Mouse (Mus musculus) layer of hippocampus, adult 8-10 months (tissue): Measurements from ENCODE around the gene Ptges3. TPM values are rescaled to one million over a fixed set of nuclear protein-coding genes. Genes with fewer than 3 reads are reported as not detected.
A peak's percentile ranks its signal among the peaks of the same experiment; 100 is the strongest.
"Not testable (repeated sequence)": the region's sequence is repeated elsewhere in the genome, so short reads cannot be mapped to it uniquely, and the experiment has no call there.

Experiments
- DNase-seq, 2 experiments: peaks; one replicate each; pipeline ENCODE4 v3.0.0; 2022; ENCODE audit warnings: low spot score in 2 of 2
- total RNA-seq, 4 experiments: library from RNA; stranded (reverse); gene quantifications; 2 replicates each; pipeline ENCODE4 v1.2.4; 2022

Gene Ptges3
- total RNA-seq, result 100 to 1,000 TPM; 128 to 136 (median 133) TPM

DNA sequence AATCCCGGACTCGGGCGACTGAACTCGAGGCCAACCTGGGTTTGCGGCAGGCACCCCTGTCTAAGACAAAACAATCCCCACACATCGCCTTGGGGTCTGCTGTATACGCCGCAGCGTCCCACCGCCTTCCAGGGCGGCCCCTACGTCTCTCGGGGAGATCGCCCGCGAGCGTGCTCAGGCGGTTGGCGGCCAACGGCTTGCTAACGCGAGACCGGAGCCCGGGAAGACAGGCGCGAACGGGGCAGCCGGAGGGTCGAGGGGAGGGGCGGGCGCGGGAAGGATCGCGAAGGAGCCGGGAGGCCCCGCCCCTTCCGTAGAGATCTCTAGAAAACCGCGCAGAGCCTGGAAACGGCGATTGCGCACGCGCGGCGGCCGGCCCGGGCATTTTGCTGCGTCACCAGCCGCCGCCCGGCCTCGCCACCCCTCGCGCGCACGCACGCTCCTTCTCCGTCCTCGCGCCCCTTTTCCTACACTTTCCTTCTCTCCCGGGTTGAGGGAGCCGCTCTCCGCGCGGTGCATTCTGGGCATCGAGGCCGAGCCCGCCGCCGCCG is at the start of gene Ptges3:
Gene Ptges3, plus strand, starts transcription at position 354 of the 551 bp plus-strand sequence.
- peak; percentile 90 to 96 for DNase-seq

DNA sequence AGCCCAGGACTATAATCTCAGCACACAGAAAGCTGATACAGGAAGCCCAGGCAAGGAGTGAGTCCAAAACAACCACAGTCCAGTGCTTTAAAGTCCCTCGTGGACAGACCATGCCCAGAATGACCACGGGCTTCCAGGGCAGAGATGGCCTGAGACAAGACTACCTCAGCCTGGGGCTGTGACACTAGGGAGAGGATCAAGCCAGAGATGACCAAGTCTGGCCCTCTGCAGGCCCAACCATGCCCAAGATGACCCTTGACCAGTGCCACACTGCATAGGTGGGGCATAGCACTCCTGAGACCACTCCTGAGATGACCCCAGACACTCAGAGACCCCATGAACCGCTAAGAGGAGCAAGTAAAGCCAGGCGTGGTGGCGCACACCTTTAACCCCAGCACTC is 49.0 kb upstream of the Ptges3 start:
- DNase-seq, result no peak

DNA sequence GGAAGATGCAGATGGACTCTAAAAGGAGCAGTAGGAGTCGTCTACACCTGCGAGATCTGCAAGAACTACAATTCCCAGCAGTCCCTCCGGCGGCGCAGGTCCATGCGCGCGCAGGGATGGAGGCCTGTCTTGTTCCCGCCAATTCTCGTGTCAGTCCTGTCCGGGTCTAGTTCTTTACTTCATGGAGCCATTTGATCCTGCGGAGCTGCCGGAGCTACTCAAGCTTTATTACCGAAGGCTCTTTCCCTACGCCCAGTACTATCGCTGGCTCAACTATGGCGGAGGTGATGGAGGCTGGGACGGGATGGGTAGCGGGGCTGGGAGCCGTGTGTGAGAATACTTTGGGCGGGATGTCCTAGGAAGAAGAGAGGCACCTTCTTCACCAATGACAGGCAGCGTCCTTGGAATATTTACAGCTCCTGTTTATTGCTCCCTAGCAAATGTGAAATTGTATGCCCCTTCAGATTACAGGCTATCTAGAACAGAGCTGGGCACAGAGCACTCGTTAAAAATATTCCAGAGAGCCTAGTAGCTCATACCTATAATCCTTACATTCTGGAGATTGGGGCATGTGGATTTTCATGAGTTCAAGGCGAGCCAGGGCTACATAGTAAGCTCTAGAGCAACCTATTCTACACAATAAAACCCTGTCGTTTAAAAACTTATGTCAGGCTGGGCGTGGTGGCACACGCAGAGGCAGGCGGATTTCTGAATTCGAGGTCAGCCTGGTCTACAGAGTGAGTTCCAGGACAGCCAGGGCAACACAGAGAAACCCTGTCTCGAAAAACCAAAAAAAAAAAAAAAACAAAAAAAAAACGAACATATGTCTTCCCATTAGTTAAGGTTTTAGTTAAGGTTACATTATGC is 43.5 kb upstream of the Ptges3 start, which contains the start of gene Prim1:
Gene Prim1, plus strand, starts transcription at position 101 of the 867 bp plus-strand sequence.
- peak; percentile 66 to 70 for DNase-seq

DNA sequence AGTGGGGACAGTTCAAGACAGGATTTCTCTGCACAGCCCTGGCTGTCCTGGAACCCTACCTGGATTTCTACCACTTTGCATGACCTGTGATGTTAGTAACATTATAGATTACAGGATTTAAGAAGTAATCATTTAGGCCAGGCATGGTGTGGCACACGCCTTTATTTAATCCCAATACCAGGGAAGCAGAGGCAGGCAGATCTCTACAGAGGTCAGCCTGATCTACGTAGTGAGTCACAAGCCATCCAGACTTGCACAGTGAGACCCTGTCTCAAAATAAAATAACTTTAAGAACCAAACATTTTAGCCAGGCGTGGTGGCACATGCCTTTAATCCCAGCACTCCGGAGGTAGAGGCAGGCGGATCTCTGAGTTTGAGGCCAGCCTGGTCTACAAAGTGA is 36.6 kb upstream of the Ptges3 start:
- no peak for DNase-seq

DNA sequence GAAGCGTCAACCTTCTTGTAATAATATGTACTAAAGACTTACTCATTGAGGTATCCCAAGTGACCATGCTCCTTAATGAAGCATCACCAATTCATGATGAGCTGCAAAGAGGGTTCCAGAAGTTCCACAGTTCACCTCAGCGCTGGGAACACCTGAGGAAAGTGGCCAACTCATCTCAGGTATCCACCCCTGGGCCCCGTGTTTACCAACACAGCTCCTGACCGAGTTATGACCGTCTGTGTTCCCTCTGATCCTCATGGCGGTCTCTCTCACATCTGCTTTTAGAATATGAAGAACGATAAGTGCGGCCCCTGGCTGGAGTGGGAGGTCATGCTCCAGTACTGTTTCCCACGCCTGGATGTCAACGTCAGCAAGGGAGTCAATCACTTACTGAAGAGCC is 35.3 kb upstream of the Ptges3 start:
- no peak for DNase-seq

DNA sequence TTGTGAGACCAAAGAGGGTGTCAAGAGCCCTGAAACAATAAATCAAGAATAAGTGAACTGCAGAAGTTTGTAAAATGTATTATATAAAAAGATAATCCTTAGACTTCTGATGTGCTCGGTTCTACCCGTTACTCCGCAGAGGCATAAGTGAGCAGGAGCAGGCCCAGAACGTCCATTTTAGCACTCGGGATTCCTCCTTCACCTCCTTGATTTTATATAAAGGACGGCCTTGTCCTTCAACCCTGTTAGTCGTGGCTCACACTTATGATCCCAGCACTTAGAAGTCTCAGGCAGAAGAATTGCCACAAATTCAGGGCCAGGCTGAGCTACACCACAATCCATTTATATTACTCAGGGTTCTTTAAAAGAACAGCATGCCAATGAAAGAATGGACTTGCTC is 28.8 kb upstream of the Ptges3 start:
- DNase-seq, result no peak

DNA sequence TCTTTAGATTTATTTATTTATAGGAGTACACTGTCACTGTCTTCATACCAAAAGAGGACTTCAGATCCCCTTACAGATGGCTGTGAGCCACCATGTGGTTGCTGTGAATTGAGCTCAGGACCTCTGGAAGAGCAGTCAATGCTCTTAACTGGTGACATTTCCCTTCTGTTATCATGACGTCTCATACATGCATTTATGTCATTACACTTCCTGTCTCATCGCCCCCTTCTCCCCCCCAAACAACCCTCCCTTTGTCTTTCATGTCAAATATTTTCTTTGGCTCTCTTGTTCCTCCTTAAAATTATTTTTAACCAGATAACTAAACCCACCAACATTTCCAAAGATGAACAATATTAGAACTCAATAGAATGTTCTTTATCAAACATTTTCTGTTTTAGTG is 27.9 kb upstream of the Ptges3 start:
- DNase-seq, result no peak

DNA sequence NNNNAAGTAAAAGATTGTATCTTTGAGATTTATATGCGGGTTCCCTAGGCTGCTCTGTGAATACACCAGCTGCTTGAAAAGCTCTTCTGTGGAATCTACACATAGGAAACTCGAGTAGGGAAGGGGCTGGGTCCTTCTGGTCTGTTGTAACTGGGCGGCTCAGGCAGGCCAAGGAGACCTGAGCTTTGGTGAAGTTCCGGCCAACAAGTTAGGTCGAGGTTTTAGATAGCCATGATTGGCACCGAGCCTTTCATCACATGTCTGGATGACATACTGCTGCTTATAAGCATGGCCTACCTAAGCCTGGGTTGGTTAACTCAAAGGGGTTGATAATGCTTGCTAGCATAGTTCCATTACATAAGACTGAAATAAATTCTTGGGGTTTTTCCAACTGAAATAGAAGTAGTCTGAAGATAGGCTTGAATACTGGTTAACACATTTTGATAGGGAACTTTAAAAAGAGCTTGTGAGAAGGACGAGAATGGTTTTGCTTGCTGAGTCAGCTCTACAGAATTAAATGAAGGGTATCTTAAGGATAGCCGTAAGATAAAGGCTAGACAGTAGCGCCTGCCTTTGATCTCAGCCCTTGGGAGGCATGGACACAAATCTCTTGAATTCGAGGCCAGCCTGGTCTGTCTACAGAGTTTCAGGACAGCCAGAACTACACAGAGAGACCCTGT is 21.9 kb upstream of the Ptges3 start:
- no peak for DNase-seq

DNA sequence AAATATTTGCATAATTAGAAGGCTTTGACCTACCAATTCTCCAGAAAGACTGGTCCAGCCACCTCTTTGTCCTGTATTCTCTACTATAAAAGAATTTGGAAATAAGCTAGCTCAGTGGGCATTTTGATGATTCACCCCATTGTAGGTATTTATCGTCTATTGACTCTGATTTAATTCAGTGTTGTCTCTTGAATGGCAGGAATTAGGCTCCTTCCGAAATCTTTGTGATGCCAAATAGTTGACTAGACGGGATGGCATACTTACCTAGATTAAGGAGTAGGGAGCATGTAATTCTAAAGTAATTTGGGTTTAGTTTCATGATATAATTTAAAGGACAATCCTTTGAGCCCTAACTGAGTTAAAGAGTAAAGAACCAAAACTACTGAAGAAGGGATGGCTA is 20.8 kb upstream of the Ptges3 start:
- DNase-seq, result no peak

DNA sequence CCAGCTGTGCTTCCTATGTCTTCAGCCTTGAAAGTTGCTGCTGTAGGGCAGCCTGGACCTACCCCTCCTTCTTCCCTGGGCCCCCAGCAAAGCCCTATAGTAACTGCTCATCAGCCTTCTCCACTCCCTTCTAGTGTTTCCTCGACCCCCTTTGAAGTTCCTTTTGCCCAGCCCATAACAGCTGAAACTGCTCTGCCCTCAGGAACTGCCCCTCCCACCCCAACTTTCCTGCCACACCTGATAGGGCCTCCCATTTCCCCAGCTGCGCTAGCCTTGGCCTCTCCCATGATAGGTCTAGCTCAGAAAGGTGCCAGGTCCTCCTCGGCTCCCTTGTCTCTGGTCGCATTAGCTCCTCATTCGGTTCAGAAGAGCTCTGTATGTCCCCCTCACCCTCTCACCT is 19.6 kb upstream of the Ptges3 start:
- DNase-seq, result no peak

DNA sequence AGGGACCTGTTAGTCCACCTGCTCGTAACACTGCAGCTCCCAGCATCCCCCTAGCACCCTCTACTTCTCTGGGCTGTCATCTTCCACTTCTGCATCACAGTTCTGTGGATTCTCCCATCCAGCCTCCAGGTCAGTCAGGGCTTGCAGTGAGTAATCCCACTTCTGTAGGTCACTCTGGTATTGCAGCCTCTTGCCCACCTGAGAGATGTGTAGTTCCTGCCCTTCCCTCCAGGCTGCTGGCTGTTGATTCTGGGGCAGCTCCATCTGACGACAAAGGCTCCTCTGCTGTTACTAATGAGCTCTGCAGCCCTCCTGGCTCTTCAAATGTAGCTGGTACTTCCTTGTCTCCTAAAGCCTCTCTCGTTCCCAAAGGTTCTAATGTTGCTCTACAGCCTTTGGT is 18.9 kb upstream of the Ptges3 start:
- no peak for DNase-seq

DNA sequence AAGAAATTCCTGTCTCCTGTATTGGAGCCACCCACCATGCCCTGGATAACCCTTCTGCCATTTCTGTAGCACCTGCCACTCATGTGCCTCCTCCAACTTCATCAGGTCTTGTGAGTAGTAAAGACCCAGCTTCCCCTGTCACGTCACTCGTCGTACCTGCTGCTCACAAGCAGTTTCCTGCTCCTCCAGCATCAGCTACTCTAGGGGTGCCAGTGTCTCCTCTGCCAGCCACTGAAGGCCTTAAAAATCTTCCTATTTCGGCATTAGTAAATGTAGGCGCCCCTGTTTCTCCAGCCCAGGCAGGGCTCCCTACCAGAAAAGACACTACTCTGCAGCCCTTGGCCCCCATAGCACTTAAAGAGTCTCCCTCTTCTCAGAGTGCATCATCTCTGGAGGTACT is 18.5 kb upstream of the Ptges3 start:
- no peak for DNase-seq

DNA sequence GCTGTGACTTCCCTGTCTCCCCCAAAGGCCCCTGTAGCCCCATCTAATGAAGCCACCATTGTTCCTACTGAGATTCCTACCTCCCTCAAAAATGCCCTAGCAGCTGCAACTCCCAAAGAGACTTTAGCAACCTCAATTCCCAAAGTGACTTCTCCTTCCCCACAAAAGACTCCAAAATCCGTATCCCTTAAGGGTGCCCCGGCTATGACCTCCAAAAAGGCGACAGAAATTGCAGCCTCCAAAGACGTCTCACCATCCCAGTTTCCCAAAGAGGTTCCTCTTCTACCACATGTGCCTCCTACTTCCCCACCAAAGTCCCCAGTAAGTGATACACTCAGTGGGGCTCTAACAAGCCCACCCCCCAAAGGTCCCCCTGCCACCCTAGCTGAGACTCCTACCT is 17.1 kb upstream of the Ptges3 start:
- no peak for DNase-seq

DNA sequence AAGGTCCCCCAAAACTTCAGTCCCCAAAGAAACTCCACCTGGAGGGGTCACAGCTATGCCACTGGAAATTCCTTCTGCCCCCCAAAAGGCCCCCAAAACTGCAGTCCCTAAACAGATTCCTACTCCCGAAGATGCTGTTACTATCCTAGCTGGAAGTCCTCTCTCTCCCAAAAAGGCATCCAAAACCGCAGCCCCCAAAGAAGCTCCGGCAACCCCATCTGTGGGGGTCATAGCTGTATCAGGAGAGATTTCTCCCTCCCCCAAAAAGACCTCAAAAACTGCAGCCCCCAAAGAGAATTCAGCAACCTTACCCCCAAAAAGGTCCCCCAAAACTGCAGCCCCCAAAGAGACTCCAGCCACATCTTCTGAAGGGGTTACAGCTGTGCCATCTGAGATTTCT is 16.3 kb upstream of the Ptges3 start:
- DNase-seq, result no peak

DNA sequence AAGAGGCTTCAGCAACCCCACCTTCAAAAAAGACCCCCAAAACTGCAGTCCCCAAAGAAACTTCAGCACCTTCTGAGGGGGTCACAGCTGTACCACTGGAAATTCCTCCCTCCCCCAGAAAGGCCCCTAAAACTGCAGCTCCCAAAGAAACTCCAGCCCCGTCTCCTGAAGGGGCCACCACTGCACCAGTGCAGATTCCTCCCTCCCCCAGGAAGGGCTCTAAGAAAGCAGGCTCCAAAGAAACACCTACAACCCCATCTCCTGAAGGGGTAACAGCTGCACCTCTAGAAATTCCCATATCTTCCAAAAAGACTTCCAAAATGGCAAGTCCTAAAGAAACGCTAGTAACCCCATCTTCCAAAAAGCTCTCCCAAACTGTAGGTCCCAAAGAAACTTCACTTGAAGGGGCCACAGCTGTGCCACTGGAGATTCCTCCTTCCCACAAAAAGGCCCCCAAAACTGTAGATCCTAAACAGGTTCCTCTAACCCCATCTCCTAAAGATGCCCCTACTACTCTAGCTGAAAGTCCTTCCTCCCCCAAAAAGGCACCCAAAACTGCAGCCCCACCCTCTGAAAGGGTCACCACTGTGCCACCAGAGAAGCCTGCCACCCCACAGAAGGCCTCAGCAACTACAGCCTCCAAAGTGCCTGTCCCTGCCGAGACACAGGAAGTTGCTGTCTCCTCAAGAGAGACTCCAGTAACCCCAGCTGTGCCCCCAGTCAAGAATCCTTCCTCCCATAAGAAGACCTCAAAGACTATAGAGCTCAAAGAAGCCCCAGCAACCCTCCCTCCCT is 15.5 kb upstream of the Ptges3 start:
- no peak for DNase-seq

DNA sequence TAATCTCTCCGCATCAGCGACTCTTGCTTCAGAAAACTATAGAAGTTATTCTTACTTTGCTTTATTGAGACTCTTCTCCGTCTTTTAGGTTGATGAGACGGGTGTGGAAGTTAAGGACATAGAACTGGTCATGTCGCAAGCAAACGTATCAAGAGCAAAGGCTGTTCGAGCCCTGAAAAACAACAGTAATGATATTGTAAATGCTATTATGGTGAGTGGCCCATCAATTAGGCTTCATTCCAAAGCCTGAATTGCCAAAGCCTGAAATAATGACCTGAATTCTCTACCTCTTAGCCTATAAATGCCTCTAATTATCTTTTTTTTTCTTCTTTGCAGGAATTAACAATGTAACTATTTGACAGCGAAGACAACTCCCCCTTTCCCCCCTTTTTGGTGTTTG is 10.6 kb upstream of the Ptges3 start:
- DNase-seq, result no peak

DNA sequence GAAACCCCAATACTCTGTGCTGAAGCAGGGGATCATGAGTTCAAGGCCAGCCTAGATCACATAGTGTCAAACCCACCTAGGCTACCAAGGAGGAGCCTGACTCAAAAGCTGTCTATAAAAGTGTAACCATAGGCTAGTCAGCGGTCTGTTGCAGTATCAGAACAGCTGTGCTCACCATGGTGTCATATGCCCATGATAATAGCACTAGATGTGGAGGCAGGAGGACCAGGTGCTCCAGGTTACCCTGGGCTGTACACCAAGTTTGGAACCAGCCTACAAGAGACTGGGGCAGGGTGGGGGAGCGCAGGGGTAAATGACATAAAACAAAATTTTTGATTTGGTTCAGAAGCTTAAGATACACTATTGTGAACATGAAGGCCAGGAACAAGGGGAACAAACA is 9.0 kb upstream of the Ptges3 start:
- no peak for DNase-seq

DNA sequence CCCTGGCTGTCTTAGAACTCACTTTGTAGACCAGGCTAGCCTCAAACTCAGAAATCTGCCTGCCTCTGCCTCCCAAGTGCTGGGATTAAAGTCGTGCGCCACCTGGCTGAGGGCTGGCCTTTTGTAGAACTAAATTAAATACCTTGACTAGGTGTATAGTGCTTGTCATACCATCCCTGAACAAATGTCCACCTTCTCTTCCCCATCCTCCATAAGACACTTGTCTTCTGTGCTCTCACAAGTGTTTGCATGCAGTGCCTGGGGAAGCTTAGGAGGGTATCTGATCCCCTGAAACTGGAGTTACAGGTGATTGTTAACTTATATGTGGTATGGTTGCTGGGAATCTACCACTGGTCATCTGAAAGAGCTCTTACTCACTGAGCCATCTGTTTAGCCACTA is 8.4 kb upstream of the Ptges3 start:
- DNase-seq, result no peak

DNA sequence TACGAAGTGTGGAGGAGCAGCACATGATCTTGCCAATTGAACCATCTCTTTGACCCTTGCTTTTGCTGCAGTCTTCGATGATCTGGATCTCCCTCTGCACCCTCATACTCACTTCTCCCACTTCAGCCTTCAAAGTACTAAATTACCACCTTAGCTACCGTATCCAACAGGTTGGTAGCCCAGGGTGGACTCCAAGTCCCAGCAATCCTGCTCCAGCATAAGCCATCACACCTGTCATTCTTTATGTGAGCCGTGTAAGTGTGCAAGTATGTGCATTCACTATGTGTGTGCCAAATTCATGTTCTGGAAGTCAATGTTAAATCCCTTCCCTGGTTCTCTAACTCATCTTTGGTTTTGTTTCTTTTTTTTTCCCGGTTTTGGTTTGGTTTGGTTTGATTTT is 7.2 kb upstream of the Ptges3 start:
- DNase-seq, result no peak

DNA sequence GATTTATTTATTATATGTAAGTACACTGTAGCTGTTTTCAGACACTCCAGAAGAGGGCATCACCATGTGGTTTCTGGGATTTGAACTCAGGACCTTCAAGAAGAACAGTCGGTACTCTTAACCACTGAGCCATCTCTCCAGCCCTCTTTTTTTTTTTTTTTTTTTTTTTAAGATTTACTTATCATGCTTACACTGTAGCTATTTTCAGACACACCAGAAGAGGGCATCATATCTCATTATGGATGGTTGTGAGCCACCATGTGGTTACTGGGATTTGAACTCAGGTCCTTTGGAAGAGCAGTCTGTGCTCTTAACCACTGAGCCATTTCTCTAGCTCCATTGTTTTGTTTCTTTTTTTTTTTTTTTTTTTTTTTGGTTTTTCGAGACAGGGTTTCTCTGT is 6.6 kb upstream of the Ptges3 start:
- not testable (repeated sequence) for DNase-seq

DNA sequence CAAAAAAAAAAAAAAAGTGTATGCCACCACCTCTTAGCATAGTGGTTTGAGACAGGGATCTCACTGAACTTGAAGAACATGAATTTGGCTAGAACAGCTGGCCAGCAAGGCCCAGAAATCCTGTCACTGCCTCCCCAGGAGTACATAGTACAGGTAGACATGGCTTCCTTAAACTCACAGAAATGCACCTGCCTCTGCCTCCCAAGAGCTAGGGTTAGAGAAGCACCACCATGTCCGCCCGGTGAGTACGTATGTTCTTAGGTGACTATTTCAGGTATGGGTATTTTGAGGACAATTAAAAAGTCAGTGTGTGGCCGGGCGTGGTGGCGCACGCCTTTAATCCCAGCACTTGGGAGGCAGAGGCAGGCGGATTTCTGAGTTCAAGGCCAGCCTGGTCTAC is 5.8 kb upstream of the Ptges3 start:
- DNase-seq, result no peak

DNA sequence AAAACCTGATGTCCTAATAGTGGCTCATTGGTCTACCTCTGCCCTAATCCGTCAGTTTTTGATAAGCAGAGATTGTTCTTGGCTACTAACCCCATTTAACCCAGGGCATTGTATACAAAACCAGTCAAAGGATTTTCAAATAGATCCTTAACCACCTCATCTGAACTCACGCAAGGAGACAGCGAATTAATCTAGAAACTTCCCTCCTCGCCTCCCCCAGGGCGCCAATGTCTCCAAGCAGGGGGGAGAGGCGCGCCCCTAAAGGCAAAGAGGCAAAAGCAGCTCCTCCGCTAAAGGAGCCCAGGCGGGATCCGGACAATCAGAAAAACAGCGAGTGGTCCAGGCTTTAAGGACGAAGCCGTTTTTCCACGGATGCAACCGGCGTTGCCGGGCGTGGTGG is 570 bp upstream of the Ptges3 start:
- no peak for DNase-seq
